Comparison of ENCODE assay signal across 1 mouse cellular context in genomic region chr13:58274259-58274991, GRCm38 (mm10).
TF ChIP-seq lines count a peak whose summit lies in the region.

No protein-coding gene starts in this region.

TF ChIP-seq in C2C12, 6 proteins besides CTCF, POLR2A, EP300 and RAD21 (continued from another document):
- TF ChIP-seq FOSL1 (IDR thresholded peaks at IDR 0.05; ENCODE audit: insufficient read depth, low read length, poor library complexity, severe bottlenecking) (no peak), MYOG (IDR thresholded peaks at IDR 0.05; ENCODE audit: control insufficient read depth, extremely low read depth, insufficient read length) (no peak), USF1 (IDR thresholded peaks at IDR 0.05; ENCODE audit: low read depth) (no peak), MYOD1 (IDR thresholded peaks at IDR 0.05; ENCODE audit: control insufficient read depth, insufficient read length, low read depth) (no peak), MAX (IDR thresholded peaks at IDR 0.05) (peak; percentile 6)
